Mouse (Mus musculus) cerebellum, adult (tissue): ENCODE measurements around the gene Scaf1.

Source experiments
- ATAC-seq: cut with Nextera tagmentation; 2 replicates; pipeline ENCODE4 v1.9.2; 2017; ENCODE audit warnings: mild to moderate bottlenecking, moderate library complexity, mixed read lengths; ENCODE audit not compliant: insufficient number of reproducible peaks, low FRiP score, low TSS enrichment

Gene Scaf1

DNA sequence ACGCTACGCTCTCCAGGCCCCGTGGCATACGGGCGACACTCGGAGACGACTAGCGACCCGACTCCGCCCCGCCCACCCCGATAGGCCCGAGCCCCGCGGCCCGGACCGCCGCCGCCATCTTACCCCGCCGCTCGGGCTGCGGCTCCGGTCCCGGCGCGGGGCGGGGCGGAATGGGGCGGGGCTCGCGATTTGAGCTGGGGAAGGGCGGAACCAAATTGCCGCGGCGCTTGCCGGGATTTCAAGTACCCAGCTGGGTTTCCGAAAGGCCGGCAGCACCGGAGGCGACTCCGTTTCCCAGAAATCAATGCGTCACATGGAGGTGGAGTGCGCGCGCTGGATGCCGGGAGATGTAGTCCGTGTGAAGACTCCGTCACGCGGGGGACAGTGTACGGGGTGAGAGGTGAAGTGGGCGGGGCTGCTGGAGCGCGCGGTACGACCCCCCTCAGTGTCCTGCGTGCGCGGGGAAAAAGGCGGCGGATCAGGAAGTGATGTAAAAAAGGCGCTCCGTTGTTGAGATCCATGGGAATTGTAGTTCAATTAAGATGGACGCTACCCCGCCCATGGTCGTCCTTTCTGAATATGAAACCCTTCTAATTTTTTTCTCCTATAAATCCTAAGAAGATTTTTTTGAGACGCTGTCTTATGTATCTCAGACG lies at the start of gene Scaf1:
Gene Scaf1, minus strand, starts transcription at position 407 of the 656 bp plus-strand sequence.
- ATAC-seq: peak; percentile 70

DNA sequence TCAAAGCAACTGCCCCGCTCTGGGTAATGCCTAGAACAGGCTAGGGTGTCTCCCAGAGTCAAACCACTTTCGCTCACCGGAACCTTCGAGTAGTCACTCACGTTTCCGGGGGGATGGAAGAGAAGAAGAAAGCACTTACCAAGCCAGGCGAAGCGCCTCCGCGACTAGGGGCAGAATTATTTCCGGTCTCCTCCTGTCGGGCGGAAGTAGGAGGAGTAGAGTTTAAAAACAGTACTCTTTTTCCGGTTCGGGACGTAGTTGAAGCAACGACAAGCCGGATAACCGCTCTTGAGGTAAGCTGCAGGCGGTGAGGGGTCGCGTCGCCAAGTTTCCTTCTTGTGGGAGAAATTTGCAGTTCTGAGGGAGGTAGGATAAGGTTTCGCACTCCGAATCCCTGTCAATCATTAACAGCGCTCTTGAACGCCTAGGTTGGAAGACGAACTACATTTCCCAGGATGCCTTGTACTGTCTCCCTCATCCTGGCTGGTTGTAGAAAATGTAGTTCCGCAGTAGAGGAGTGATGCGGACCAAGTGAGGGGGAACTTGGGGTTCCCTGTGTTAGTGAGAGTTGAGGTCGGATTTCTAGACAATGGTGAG lies 46.2 kb upstream of the Scaf1 start, which contains the start of the genes Nosip and Prrg2:
Gene Nosip, plus strand, starts transcription at position 191 of the 597 bp plus-strand sequence.
Gene Prrg2, minus strand, starts transcription at position 439 of the 597 bp plus-strand sequence.
- peak; percentile 89 for ATAC-seq

GRCm38 (mm10) chr7:45061532-45062075 lies 45.4 kb upstream of the Scaf1 start:
- no peak for ATAC-seq

GRCm38 (mm10) chr7:45060632-45061122 lies 44.5 kb upstream of the Scaf1 start:
- ATAC-seq: no peak

DNA sequence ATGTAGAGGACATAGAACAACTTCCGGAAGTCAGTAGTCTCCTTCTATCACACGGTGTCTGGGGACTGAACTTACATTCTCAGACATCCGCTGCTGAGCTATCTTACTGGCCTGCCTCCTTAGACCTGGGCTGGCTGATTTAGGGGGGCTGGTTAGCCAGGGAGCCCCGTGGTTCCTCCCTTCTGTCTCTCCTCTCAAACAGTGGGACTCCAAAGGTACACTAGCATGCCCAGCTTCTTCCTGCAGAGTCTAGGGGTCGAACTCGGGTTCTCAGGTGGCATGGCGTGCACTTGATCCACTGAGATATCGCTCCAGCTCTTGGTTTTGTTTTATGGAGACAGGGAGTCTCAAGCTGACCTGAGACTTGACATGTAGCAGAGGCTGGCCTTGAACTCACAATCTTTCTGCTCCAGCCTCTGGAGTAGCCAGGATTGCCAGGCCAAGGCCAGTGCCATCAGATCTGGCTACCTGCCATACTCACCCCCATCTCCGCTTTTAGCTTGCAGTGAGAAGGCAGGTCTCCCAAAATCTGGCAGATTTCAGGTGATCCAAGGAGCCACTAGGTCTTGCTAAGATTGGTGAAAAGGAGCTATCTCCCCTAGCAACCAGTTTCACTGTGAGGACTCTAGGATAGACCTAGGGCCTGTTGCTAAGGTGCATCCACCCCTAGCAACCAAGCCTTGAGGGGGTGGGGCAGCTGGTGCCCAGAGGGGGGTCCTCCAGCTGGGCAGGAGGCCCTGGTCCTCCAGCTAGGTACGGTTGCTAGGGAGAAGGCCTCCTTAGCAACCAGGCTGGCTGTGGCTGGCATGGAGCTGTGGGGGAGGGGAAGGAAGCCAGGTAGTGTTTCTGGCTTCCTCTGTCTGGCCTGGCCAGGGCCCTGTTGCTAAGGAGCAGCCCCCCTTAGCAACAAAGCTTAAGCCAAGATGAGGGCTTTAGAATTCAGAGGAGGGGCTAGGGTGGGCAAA lies 42.7 kb upstream of the Scaf1 start:
- ATAC-seq: no peak

- ATAC-seq: no peak
These were observed 40.8 kb upstream of the Scaf1 start for GRCm38 (mm10) chr7:45056972-45057348.

DNA sequence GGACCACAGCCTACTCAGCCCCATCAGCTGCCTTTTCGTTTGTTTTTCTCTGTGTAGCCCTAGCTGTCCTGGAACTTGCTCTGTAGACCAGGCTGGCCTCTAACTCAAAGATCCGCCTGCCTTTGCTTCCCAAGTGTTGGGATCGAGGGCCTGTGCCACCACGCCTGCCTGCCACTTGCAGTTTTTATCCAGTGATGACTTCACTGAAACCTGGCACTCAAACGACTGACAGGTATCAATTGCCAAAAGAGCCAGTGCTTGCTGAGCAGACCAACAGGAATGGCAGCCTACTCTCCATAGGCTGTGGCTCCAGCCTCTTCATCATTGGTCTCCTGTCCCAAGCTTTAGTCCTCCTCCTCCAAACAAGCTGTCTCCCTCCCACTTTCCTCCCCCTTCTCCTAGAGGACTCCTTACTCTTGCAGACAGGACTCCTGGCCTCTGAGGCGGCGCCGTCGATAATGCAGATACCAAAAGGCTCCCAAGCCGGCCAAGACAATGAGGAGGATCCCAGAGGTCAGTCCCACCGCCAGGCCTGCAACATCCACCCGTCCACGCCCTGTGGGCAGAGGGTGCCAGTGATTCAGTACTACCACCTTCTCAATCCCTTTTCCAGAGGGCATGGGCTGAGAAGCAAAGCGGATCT lies 40.3 kb upstream of the Scaf1 start:
- no peak for ATAC-seq

DNA sequence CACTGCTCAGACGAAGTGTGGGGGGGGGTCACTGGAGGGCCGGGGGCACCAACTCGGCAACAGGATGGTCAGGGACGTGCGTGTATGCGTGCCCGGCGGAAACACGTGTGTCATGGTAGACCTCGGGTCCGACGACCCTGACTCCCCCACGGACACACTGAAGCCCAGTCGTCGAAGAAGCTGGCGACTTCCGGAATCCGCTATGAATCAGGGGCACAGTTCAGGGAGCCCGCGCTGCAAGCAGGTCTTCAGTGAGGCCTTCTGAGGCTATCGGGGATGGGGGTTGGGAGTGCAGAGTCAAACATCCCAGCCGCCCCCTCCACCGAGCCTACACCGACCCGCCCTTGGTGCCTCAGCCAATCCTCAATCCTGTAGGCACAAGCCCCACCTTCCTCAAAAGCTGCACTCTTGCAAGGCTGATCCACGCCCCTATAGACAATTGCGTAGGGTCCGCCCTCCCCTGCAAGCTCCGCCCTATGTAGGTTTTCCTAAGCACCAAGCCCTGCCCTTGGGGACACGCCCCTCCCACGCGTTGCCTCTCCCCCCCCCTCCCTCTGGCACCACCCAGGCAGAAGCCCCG lies 37.9 kb upstream of the Scaf1 start:
- ATAC-seq: peak; percentile 84

GRCm38 (mm10) chr7:45053117-45053930 lies 37.2 kb upstream of the Scaf1 start:
- no peak; the same call in 1 of the 2 replicates for ATAC-seq

DNA sequence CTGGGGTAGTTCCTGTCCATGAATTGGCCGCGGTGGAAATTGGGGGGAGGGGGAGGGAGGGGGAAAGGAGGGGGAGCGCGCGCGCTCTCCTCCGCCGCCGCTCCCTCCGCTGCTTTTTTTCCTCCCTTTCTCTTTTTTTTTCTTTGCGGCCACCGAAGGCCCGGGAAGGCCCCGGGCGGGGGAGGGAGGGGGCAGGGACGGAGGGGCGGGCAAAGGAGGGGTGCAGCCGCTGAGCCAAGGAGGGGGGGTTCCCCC lies 36.6 kb upstream of the Scaf1 start, which contains the start of gene Prr12:
Gene Prr12, minus strand, starts transcription at position 20 of the 255 bp plus-strand sequence.
- ATAC-seq: no peak

DNA sequence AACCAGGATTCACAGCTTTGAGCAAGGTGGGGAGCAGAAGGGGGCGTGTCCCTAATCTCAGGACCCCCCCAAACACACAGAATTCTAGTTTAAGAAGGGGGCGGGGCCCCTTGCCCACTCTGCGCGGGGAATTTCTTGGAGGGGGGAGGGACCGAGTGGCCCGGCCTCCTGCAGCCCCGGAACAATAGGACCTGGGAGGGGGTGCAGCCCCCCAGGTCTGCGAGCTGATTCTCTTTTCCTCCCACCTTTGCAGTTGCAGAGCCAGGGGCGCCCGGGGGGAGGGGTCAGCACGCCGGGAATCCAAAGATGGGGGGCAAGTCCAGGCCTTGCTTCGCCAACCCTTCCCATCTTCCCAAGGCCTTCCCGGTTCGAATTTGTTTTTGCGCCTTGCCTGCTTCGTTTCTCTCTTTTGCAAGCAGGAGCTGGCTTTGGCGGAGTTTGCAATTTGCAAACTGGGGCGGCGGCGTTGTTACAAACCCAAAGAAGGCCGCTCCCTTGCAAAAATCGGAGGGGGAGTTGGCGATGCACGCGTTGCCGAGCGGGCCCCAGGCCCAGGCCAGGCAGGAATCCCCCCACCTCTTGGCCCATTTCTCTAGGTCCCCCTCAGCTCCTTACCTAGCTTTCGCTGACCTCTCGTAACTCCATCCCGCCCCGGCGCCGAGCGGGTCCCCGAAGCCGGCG lies 36.2 kb upstream of the Scaf1 start:
- ATAC-seq: no peak

- no peak for ATAC-seq
These were observed 35.4 kb upstream of the Scaf1 start for GRCm38 (mm10) chr7:45051601-45051974.

- ATAC-seq: 0 out of 2 replicates have a peak, but pooled peaks have one; percentile 32
These were observed 34.9 kb upstream of the Scaf1 start for GRCm38 (mm10) chr7:45050945-45051600.

GRCm38 (mm10) chr7:45048923-45049657 lies 32.9 kb upstream of the Scaf1 start:
- ATAC-seq: no peak

GRCm38 (mm10) chr7:45048001-45048890 lies 32.1 kb upstream of the Scaf1 start:
- no peak for ATAC-seq

- ATAC-seq: no peak
These were observed 31.3 kb upstream of the Scaf1 start for GRCm38 (mm10) chr7:45047491-45047890.
